Mouse (Mus musculus) cortical plate, adult 2 months (tissue): ENCODE results near the gene Dph2.

ENCODE experiments used
- CTCF ChIP-seq: fragments of 200-500 bp; IDR thresholded peaks from 2 replicates; pipeline ENCODE4 v1.5.1; 2011; ENCODE audit warnings: mild to moderate bottlenecking, control low read depth, low read length; ENCODE audit not compliant: insufficient read depth; ENCODE audit errors: extremely low read depth
- POLR2A ChIP-seq: fragments of 200-500 bp; IDR thresholded peaks from 2 replicates; pipeline ENCODE4 v1.6.1; 2011; ENCODE audit warnings: mild to moderate bottlenecking, low read length, control low read depth; ENCODE audit not compliant: insufficient read depth; ENCODE audit errors: extremely low read depth

- TF ChIP-seq POLR2A: no peak
- TF ChIP-seq CTCF: no peak
These were observed 52.5 kb downstream of the Dph2 start for GRCm38 (mm10) chr4:117839366-117839765.
